8 mouse cellular contexts compared by ENCODE assay signal in genomic region chr13:46502390-46502891, GRCm38 (mm10). TPM values are rescaled to one million over a fixed set of nuclear protein-coding genes. Genes with fewer than 3 reads are reported as not detected.
DNase-seq lines count a peak whose midpoint lies in the region; ATAC-seq lines count a peak whose summit lies in the region.

No protein-coding gene starts in this region.

- peak overlapping the region; percentile 55 for H3K4me3 ChIP-seq in forebrain, embryonic 14.5 days (ENCODE audit: low read depth, low read length)
- H3K4me3 ChIP-seq in hindbrain, embryonic 12.5 days = peak overlapping the region; percentile 53
- peak overlapping the region; percentile 44 for H3K4me3 ChIP-seq in liver, embryonic 15.5 days (replicated peaks)
- peak overlapping the region; percentile 50 for H3K4me3 ChIP-seq in stomach, embryonic 14.5 days (ENCODE audit: low read depth, low read length)

- H3K36me3 ChIP-seq in forebrain, embryonic 14.5 days (ENCODE audit: control insufficient read depth, insufficient read depth, low read length) = no peaks in the 10 kb centered on the region
- H3K36me3 ChIP-seq in hindbrain, embryonic 12.5 days = no peaks in the 10 kb centered on the region
- no peaks in the 10 kb centered on the region for H3K36me3 ChIP-seq in liver, embryonic 15.5 days (replicated peaks)
- H3K36me3 ChIP-seq in stomach, embryonic 14.5 days (ENCODE audit: control insufficient read depth, insufficient read depth, low read length) = no peaks in the 10 kb centered on the region; the same call in 1 of the 2 replicates

- no peak overlapping the region for H3K27ac ChIP-seq in forebrain, embryonic 14.5 days (ENCODE audit: low read depth, low read length)
- no peak overlapping the region for H3K27ac ChIP-seq in hindbrain, embryonic 12.5 days
- no peak overlapping the region for H3K27ac ChIP-seq in liver, embryonic 15.5 days (replicated peaks)
- no peak overlapping the region for H3K27ac ChIP-seq in stomach, embryonic 14.5 days (ENCODE audit: low read length)

- 7% methylated on average over 20 of the region's 20 CpGs for WGBS in forebrain, embryonic 14.5 days
- 9% methylated on average over 20 of the region's 20 CpGs for WGBS in hindbrain, embryonic 12.5 days
- 8% methylated on average over 20 of the region's 20 CpGs for whole genome bisulfite sequencing in liver, embryonic 15.5 days (ENCODE audit: insufficient replicate concordance)
- WGBS in stomach, embryonic 14.5 days = 6% methylated on average over 20 of the region's 20 CpGs

- H3K27me3 ChIP-seq in forebrain, embryonic 14.5 days (replicated peaks; ENCODE audit: control insufficient read depth, insufficient read depth, low read length) = no peaks in the 10 kb centered on the region
- no peaks in the 10 kb centered on the region; the same call in 1 of the 2 replicates for H3K27me3 ChIP-seq in hindbrain, embryonic 12.5 days
- peaks cover 19% of the 10 kb centered on the region for H3K27me3 ChIP-seq in liver, embryonic 15.5 days
- no peaks in the 10 kb centered on the region for H3K27me3 ChIP-seq in stomach, embryonic 14.5 days (ENCODE audit: control insufficient read depth, insufficient read depth, low read length)

- H3K4me2 ChIP-seq in forebrain, embryonic 14.5 days (ENCODE audit: low read length) = peak overlapping the region; percentile 83
- H3K4me2 ChIP-seq in hindbrain, embryonic 12.5 days (replicated peaks) = peak overlapping the region; percentile 87
- peak overlapping the region; percentile 62 for H3K4me2 ChIP-seq in liver, embryonic 15.5 days
- peak overlapping the region; percentile 78 for H3K4me2 ChIP-seq in stomach, embryonic 14.5 days (replicated peaks; ENCODE audit: low read depth, low read length)

- peak; percentile 73 for ATAC-seq in frontal cortex, adult (ENCODE audit: low TSS enrichment)
- peak; percentile 75 for ATAC-seq in forebrain, embryonic 14.5 days
- ATAC-seq in hindbrain, embryonic 12.5 days (ENCODE audit: low FRiP score) = peak; percentile 78
- ATAC-seq in liver, embryonic 15.5 days (ENCODE audit: insufficient read depth) = no peak
- peak; percentile 60; the same call in 1 of the 2 replicates for ATAC-seq in stomach, embryonic 14.5 days (ENCODE audit: insufficient number of reproducible peaks, insufficient read depth, low FRiP score, low read depth)

- H3K9me3 ChIP-seq in forebrain, embryonic 14.5 days (replicated peaks; ENCODE audit: control insufficient read depth, low read length) = no peaks in the 10 kb centered on the region
- no peaks in the 10 kb centered on the region for H3K9me3 ChIP-seq in hindbrain, embryonic 12.5 days (replicated peaks)
- H3K9me3 ChIP-seq in liver, embryonic 15.5 days (replicated peaks) = no peaks in the 10 kb centered on the region
- H3K9me3 ChIP-seq in stomach, embryonic 14.5 days (ENCODE audit: control insufficient read depth, low read depth, low read length) = no peaks in the 10 kb centered on the region

- H3K9ac ChIP-seq in forebrain, embryonic 14.5 days (ENCODE audit: low read length) = peak overlapping the region; percentile 66
- H3K9ac ChIP-seq in hindbrain, embryonic 12.5 days = peak overlapping the region; percentile 68
- no peak overlapping the region for H3K9ac ChIP-seq in liver, embryonic 15.5 days
- H3K9ac ChIP-seq in stomach, embryonic 14.5 days (replicated peaks; ENCODE audit: low read depth, low read length) = peak overlapping the region; percentile 45; the same call in 1 of the 2 replicates

- no peak for DNase-seq in frontal cortex, postnatal 14 days (ENCODE audit: low spot score in 2 of 2)
- peak; percentile 16 for DNase-seq in urinary bladder, postnatal 14 days (ENCODE audit: low spot score)
- DNase-seq in urinary bladder, postnatal 4 days (ENCODE audit: low spot score in 2 of 2) = no peak
- DNase-seq in forebrain, embryonic 14.5 days (ENCODE audit: low spot score) = peak; percentile 56

- peaks cover 6% of the 10 kb centered on the region; the same call in 1 of the 2 replicates for H3K4me1 ChIP-seq in forebrain, embryonic 14.5 days (ENCODE audit: control insufficient read depth, insufficient read depth, low read length)
- peaks cover 5% of the 10 kb centered on the region for H3K4me1 ChIP-seq in hindbrain, embryonic 12.5 days
- 0 out of 2 replicates have a peak, but pooled peaks cover 5% of the 10 kb centered on the region for H3K4me1 ChIP-seq in liver, embryonic 15.5 days (replicated peaks)
- no peaks in the 10 kb centered on the region for H3K4me1 ChIP-seq in stomach, embryonic 14.5 days (ENCODE audit: control insufficient read depth, insufficient read depth, low read length)

RNA-seq across cellular contexts. Expression of gene Cap2, which starts 0.8 kb away (rescaled TPM):
- polyA plus RNA-seq in forebrain, embryonic 14.5 days (2014; fragmentation: Nextera tagmentation; extraction: Ambion mirVana) = 15.1 and 15.2 TPM in 2 replicates
- 9.4 and 10.2 TPM in 2 replicates for polyA plus RNA-seq in hindbrain, embryonic 12.5 days (2016; fragmentation: Nextera tagmentation; extraction: Ambion mirVana)
- 1.2 and 2.0 TPM in 2 replicates for polyA plus RNA-seq in liver, embryonic 15.5 days (2015; fragmentation: Nextera tagmentation; extraction: Ambion mirVana)
- 8.5 TPM in 2 replicates for polyA plus RNA-seq in stomach, embryonic 14.5 days (2014; fragmentation: Nextera tagmentation; extraction: Ambion mirVana)

Comparison
In these comparisons a context has a peak if more than half of its experiments do, and no peak if none do; other contexts are left out.
1. DNase-seq: peak in urinary bladder, postnatal 14 days (single experiment) and forebrain, embryonic 14.5 days (single experiment); none in frontal cortex, postnatal 14 days (0 of 2) and urinary bladder, postnatal 4 days (0 of 2).
2. Peak in every context shown above with its lines, with median percentiles within 50 percentile points of each other: H3K4me2 ChIP-seq and H3K4me3 ChIP-seq.